Mouse (Mus musculus) hindbrain, embryonic 10.5 days (tissue): Measurements from ENCODE around the gene Adamts7. TPM values are rescaled to one million over a fixed set of nuclear protein-coding genes. Genes with fewer than 3 reads are reported as not detected.

ENCODE experiments used
- DNase-seq: peaks from one replicate; pipeline ENCODE4 v3.0.0-alpha.2; 2017; ENCODE audit warnings: low spot score
- H3K27ac ChIP-seq: fragments of 300-500 bp; sonication (generic); 2 replicates; pipeline ENCODE4 v1.5.1; 2016; ENCODE audit warnings: mild to moderate bottlenecking, moderate library complexity
- H3K27me3 ChIP-seq: fragments of 300-500 bp; sonication (generic); 2 replicates; pipeline ENCODE4 v1.6.1; 2016; ENCODE audit warnings: mild to moderate bottlenecking; ENCODE audit not compliant: poor library complexity, insufficient read depth, severe bottlenecking
- H3K36me3 ChIP-seq: fragments of 300-500 bp; sonication (generic); 2 replicates; pipeline ENCODE4 v1.6.1; 2016; ENCODE audit warnings: mild to moderate bottlenecking, moderate library complexity
- H3K4me1 ChIP-seq: fragments of 300-500 bp; sonication (generic); replicated peaks from 2 replicates; pipeline ENCODE4 v1.6.1; 2016; ENCODE audit warnings: mild to moderate bottlenecking
- H3K4me3 ChIP-seq: fragments of 300-500 bp; sonication (generic); 2 replicates; pipeline ENCODE4 v1.5.1; 2016; ENCODE audit warnings: mild to moderate bottlenecking, moderate library complexity
- H3K9me3 ChIP-seq: fragments of 300-500 bp; sonication (generic); 2 replicates; pipeline ENCODE4 v1.6.1; 2016; ENCODE audit warnings: mild to moderate bottlenecking, moderate library complexity
- WGBS: fragments of 180-500 bp; shearing (Covaris S2); methylation state at CpG from one replicate; pipeline ENCODE4 v1.1.7; 2016; 5-methylcytosine and 5-hydroxymethylcytosine counted together
- polyA plus RNA-seq: library from polyadenylated mRNA; unstranded; fragments of >200 nt; fragmentation: Nextera tagmentation; extraction: Ambion mirVana; gene quantifications from 2 replicates; pipeline ENCODE4 v1.2.1, GENCODE M21; 2016

Adamts7 gene
- polyA plus RNA-seq, 1 experiment from 2014 or later = 16.2 TPM

- H3K9me3 ChIP-seq = no peaks in the 10 kb centered on the region
- no peak overlapping the region for H3K4me3 ChIP-seq
- no peaks in the 10 kb centered on the region for H3K27me3 ChIP-seq
- 87% methylated on average over 5 of the region's 5 CpGs for WGBS
- peaks cover 95% of the 10 kb centered on the region for H3K36me3 ChIP-seq
- no peak for DNase-seq
- no peak overlapping the region for H3K27ac ChIP-seq
- no peaks in the 10 kb centered on the region for H3K4me1 ChIP-seq
These were observed 26.5 kb downstream of the Adamts7 start for GRCm38 (mm10) chr9:90189391-90189790.

- Histone ChIP-seq H3K27me3 (no peaks in the 10 kb centered on the region), H3K4me3 (no peak overlapping the region), H3K4me1 (peaks cover 4% of the 10 kb centered on the region; the same call in 1 of the 2 replicates), H3K36me3 (peaks cover 92% of the 10 kb centered on the region), H3K9me3 (no peaks in the 10 kb centered on the region), H3K27ac (no peak overlapping the region)
- no peak for DNase-seq
- 81% methylated on average over 10 of the region's 10 CpGs for WGBS
These were observed 32.1 kb downstream of the Adamts7 start for GRCm38 (mm10) chr9:90195000-90195399.

- Histone ChIP-seq H3K36me3 (peaks cover 93% of the 10 kb centered on the region), H3K4me1 (peaks cover 4% of the 10 kb centered on the region; the same call in 1 of the 2 replicates), H3K4me3 (no peak overlapping the region), H3K9me3 (no peaks in the 10 kb centered on the region), H3K27ac (no peak overlapping the region), H3K27me3 (no peaks in the 10 kb centered on the region)
- DNase-seq = no peak
- 85% methylated on average over 7 of the region's 7 CpGs for WGBS
These were observed 33.4 kb downstream of the Adamts7 start for GRCm38 (mm10) chr9:90196262-90196661.

- no peak overlapping the region for H3K4me3 ChIP-seq
- no peaks in the 10 kb centered on the region for H3K27me3 ChIP-seq
- H3K36me3 ChIP-seq = peaks cover 92% of the 10 kb centered on the region
- peaks cover 4% of the 10 kb centered on the region; the same call in 1 of the 2 replicates for H3K4me1 ChIP-seq
- no peaks in the 10 kb centered on the region for H3K9me3 ChIP-seq
- WGBS = 86% methylated on average over 7 of the region's 7 CpGs
- DNase-seq = no peak
- H3K27ac ChIP-seq = no peak overlapping the region
These were observed 34.3 kb downstream of the Adamts7 start for GRCm38 (mm10) chr9:90197116-90197665.

GRCm38 (mm10) chr9:90197866-90198383 lies 35.1 kb downstream of the Adamts7 start:
- Histone ChIP-seq H3K9me3 (no peaks in the 10 kb centered on the region), H3K4me3 (no peak overlapping the region), H3K27me3 (no peaks in the 10 kb centered on the region), H3K4me1 (peaks cover 4% of the 10 kb centered on the region; the same call in 1 of the 2 replicates), H3K36me3 (peaks cover 89% of the 10 kb centered on the region), H3K27ac (no peak overlapping the region)
- 85% methylated on average over 7 of the region's 7 CpGs for WGBS
- no peak for DNase-seq

GRCm38 (mm10) chr9:90198531-90199449 lies 35.9 kb downstream of the Adamts7 start:
- Histone ChIP-seq H3K27me3 (no peaks in the 10 kb centered on the region), H3K4me1 (peaks cover 4% of the 10 kb centered on the region; the same call in 1 of the 2 replicates), H3K36me3 (peaks cover 82% of the 10 kb centered on the region), H3K4me3 (no peak overlapping the region), H3K27ac (no peak overlapping the region), H3K9me3 (no peaks in the 10 kb centered on the region)
- 74% methylated on average over 10 of the region's 10 CpGs for WGBS
- no peak for DNase-seq

- Histone ChIP-seq H3K36me3 (peaks cover 82% of the 10 kb centered on the region), H3K27ac (no peak overlapping the region), H3K4me3 (no peak overlapping the region), H3K9me3 (no peaks in the 10 kb centered on the region), H3K27me3 (no peaks in the 10 kb centered on the region), H3K4me1 (peaks cover 4% of the 10 kb centered on the region; the same call in 1 of the 2 replicates)
- WGBS = 94% methylated on average over 18 of the region's 18 CpGs
- no peak for DNase-seq
These were observed 36.7 kb downstream of the Adamts7 start for GRCm38 (mm10) chr9:90199611-90200010.

- no peak overlapping the region for H3K4me3 ChIP-seq
- no peaks in the 10 kb centered on the region for H3K9me3 ChIP-seq
- DNase-seq = no peak
- H3K27ac ChIP-seq = no peak overlapping the region
- no peaks in the 10 kb centered on the region for H3K27me3 ChIP-seq
- 88% methylated on average over 4 of the region's 4 CpGs for WGBS
- peaks cover 4% of the 10 kb centered on the region; the same call in 1 of the 2 replicates for H3K4me1 ChIP-seq
- H3K36me3 ChIP-seq = peaks cover 81% of the 10 kb centered on the region
These were observed 37.6 kb downstream of the Adamts7 start for GRCm38 (mm10) chr9:90200501-90200900.

- H3K27ac ChIP-seq = no peak overlapping the region
- peaks cover 75% of the 10 kb centered on the region for H3K36me3 ChIP-seq
- no peaks in the 10 kb centered on the region for H3K9me3 ChIP-seq
- WGBS = 88% methylated on average over 7 of the region's 7 CpGs
- H3K4me3 ChIP-seq = no peak overlapping the region
- no peak for DNase-seq
- H3K27me3 ChIP-seq = no peaks in the 10 kb centered on the region
- peaks cover 4% of the 10 kb centered on the region; the same call in 1 of the 2 replicates for H3K4me1 ChIP-seq
These were observed 38.2 kb downstream of the Adamts7 start for GRCm38 (mm10) chr9:90201096-90201495.

- H3K4me1 ChIP-seq = peaks cover 4% of the 10 kb centered on the region; the same call in 1 of the 2 replicates
- whole genome bisulfite sequencing = 71% methylated on average over 4 of the region's 4 CpGs
- DNase-seq = no peak
- H3K27ac ChIP-seq = no peak overlapping the region
- H3K36me3 ChIP-seq = peaks cover 71% of the 10 kb centered on the region
- no peaks in the 10 kb centered on the region for H3K9me3 ChIP-seq
- H3K4me3 ChIP-seq = no peak overlapping the region
- no peaks in the 10 kb centered on the region for H3K27me3 ChIP-seq
These were observed 38.7 kb downstream of the Adamts7 start for GRCm38 (mm10) chr9:90201541-90201940.

- no peaks in the 10 kb centered on the region for H3K9me3 ChIP-seq
- no peak overlapping the region for H3K27ac ChIP-seq
- H3K36me3 ChIP-seq = peaks cover 59% of the 10 kb centered on the region
- peaks cover 4% of the 10 kb centered on the region; the same call in 1 of the 2 replicates for H3K4me1 ChIP-seq
- no peak overlapping the region for H3K4me3 ChIP-seq
- 90% methylated on average over 5 of the region's 5 CpGs for WGBS
- H3K27me3 ChIP-seq = no peaks in the 10 kb centered on the region
- no peak for DNase-seq
These were observed 40.4 kb downstream of the Adamts7 start for GRCm38 (mm10) chr9:90203233-90203632.

GRCm38 (mm10) chr9:90204396-90204915 lies 41.6 kb downstream of the Adamts7 start:
- WGBS = 64% methylated on average over 8 of the region's 8 CpGs
- peaks cover 52% of the 10 kb centered on the region for H3K36me3 ChIP-seq

More at GRCm38 (mm10) chr9:90204396-90204915, 41.6 kb downstream of the Adamts7 start:
- Histone ChIP-seq H3K4me1 (no peaks in the 10 kb centered on the region), H3K27me3 (no peaks in the 10 kb centered on the region), H3K9me3 (no peaks in the 10 kb centered on the region), H3K4me3 (no peak overlapping the region), H3K27ac (no peak overlapping the region)
- no peak for DNase-seq
